In the genomic region with DNA sequence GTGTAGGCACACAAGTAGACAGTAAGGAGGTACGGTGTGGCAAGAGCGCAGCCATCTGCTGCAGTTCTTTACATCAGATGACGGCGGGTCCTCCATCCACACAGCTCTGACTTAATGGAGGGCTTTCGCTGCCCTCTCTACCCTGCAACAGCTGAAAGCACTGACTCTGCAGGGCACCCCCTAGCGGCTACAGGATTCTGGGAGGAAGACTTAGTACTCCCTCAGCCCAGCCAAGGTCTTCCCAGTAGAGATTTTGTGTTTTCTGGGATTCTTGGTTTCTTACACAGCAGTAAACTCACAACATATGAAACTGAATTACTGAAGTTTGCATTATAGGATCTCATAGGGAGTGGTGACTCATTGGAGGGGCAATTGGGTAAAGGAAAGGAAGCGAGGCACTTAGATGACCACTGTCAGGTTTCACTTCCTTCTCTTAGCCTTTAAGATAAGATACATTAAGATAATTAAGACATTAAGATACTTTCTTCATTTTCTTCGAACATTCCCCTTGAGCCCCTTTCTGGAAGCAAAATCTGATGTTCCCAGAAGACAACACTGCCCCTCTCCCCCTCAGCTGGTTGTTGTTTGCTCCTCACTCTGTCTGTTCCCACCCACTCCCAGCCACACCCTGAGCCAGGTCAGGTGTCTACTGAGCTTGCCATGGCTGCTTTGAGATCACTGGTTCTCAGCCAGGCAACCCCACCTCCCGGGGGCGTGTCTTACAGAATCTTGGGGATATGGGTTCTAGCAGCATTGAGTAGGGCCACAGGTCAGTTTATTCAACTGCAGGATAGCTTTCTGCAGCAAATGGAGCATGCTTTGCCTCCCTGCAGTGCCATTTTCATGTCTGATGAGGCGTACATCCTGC, we compare ENCODE assay signal across 8 mouse cellular contexts. TPM values are rescaled to one million over a fixed set of nuclear protein-coding genes. Genes with fewer than 3 reads are reported as not detected.
A peak's percentile ranks its signal among the peaks of the same experiment; 100 is the strongest.
DNase-seq lines count a peak whose midpoint lies in the region; ATAC-seq and TF ChIP-seq lines count a peak whose summit lies in the region.
"Had no signal": no experiment of that assay in that cellular context is flagged by ENCODE, and none has a peak within 500 bp of the region (broad histone marks: within the 10 kb centered on the region; RNA-seq: fewer than 3 reads in every experiment).

No protein-coding gene starts in this region.

- no peak for TF ChIP-seq POLR2A in CH12.LX (IDR thresholded peaks at IDR 0.05; ENCODE audit: low read depth, low read length)

- TF ChIP-seq CTCF in CH12.LX (conservative IDR thresholded peaks at IDR 0.05 in 1 of 2, IDR thresholded peaks at IDR 0.05 in 1 of 2; ENCODE audit: low read depth in 2 of 2, low read length in 2 of 2): peak; percentile 8 to 48; a peak in 2 of 4 replicates

- no peak overlapping the region for H3K4me3 ChIP-seq in intestine, embryonic 15.5 days (replicated peaks)
- H3K4me3 ChIP-seq in intestine, embryonic 16.5 days (ENCODE audit: low read length): no peak overlapping the region
- H3K4me3 ChIP-seq in CH12.LX (replicated peaks in 1 of 3; ENCODE audit: low read depth in 2 of 3, low read length in 2 of 3, poor library complexity in 1 of 3): no peak overlapping the region
- no peak overlapping the region for H3K4me3 ChIP-seq in midbrain, embryonic 10.5 days

- no peak overlapping the region for H3K27ac ChIP-seq in intestine, embryonic 15.5 days
- no peak overlapping the region for H3K27ac ChIP-seq in intestine, embryonic 16.5 days (ENCODE audit: low read length)
- H3K27ac ChIP-seq in CH12.LX (ENCODE audit: insufficient read depth, low read depth): no peak overlapping the region
- no peak overlapping the region for H3K27ac ChIP-seq in midbrain, embryonic 10.5 days (replicated peaks)

- no peaks in the 10 kb centered on the region for H3K4me1 ChIP-seq in intestine, embryonic 15.5 days (replicated peaks)
- no peaks in the 10 kb centered on the region for H3K4me1 ChIP-seq in intestine, embryonic 16.5 days (ENCODE audit: control insufficient read depth, insufficient read depth, low read length)
- H3K4me1 ChIP-seq in CH12.LX (ENCODE audit: control insufficient read depth in 1 of 2, insufficient read depth in 2 of 2): peaks cover 11 to 15% of the 10 kb centered on the region in 2 experiments
- H3K4me1 ChIP-seq in midbrain, embryonic 10.5 days: no peaks in the 10 kb centered on the region

- 76% methylated on average over 11 of the region's 11 CpGs for whole genome bisulfite sequencing in intestine, embryonic 15.5 days
- 73% methylated on average over 11 of the region's 11 CpGs for WGBS in intestine, embryonic 16.5 days
- WGBS in midbrain, embryonic 10.5 days: 74% methylated on average over 11 of the region's 11 CpGs

- H3K27me3 ChIP-seq in intestine, embryonic 15.5 days (replicated peaks): no peaks in the 10 kb centered on the region
- no peaks in the 10 kb centered on the region for H3K27me3 ChIP-seq in intestine, embryonic 16.5 days (replicated peaks; ENCODE audit: control insufficient read depth, insufficient read depth, low read length)
- H3K27me3 ChIP-seq in CH12.LX (replicated peaks): no peaks in the 10 kb centered on the region
- no peaks in the 10 kb centered on the region for H3K27me3 ChIP-seq in midbrain, embryonic 10.5 days (ENCODE audit: low read depth, poor library complexity, severe bottlenecking)

- dilution Hi-C loops in CH12.LX (cut with MboI; ENCODE audit: extremely low pct_ligation_motif_present, extremely low pct_unique_long_range_greater_than_20kb, low sequenced_read_pairs): no loop called here

- H3K9me3 ChIP-seq in intestine, embryonic 15.5 days: no peaks in the 10 kb centered on the region
- no peaks in the 10 kb centered on the region for H3K9me3 ChIP-seq in intestine, embryonic 16.5 days (ENCODE audit: control insufficient read depth, low read length)
- H3K9me3 ChIP-seq in CH12.LX (replicated peaks; ENCODE audit: low read length): no peaks in the 10 kb centered on the region
- H3K9me3 ChIP-seq in midbrain, embryonic 10.5 days (replicated peaks): no peaks in the 10 kb centered on the region

- no peaks in the 10 kb centered on the region for H3K79me2 ChIP-seq in CH12.LX (replicated peaks; ENCODE audit: control insufficient read depth, extremely low read depth, insufficient read depth, poor library complexity, severe bottlenecking)

- 0 out of 2 replicates have a peak, but pooled peaks have one; percentile 51 for ATAC-seq in intestine, embryonic 15.5 days
- ATAC-seq in intestine, embryonic 16.5 days: no peak
- ATAC-seq in activated CD4-positive, CD25-positive, alpha-beta regulatory T cell, adult 4 months: no peak
- ATAC-seq: forebrain, embryonic 14.5 days had no signal

- TF ChIP-seq RAD21 in CH12.LX (IDR thresholded peaks at IDR 0.05; ENCODE audit: low read depth, low read length): no peak; the same call in none of the 2 replicates

- no peak overlapping the region for H3K4me2 ChIP-seq in intestine, embryonic 15.5 days (replicated peaks)
- H3K4me2 ChIP-seq in intestine, embryonic 16.5 days (ENCODE audit: low read depth, low read length): no peak overlapping the region
- no peak overlapping the region for H3K4me2 ChIP-seq in CH12.LX (ENCODE audit: insufficient read depth, low read depth, poor library complexity, severe bottlenecking)

- in situ Hi-C loops in CH12.LX (cut with MboI; ENCODE audit: low pct_ligation_motif_present, low pct_unique_long_range_greater_than_20kb, low sequenced_read_pairs): no loop called here

- peak; percentile 85 for TF ChIP-seq EP300 in CH12.LX (IDR thresholded peaks at IDR 0.05; ENCODE audit: low read length)

- no peak overlapping the region for H3K9ac ChIP-seq in intestine, embryonic 15.5 days
- H3K9ac ChIP-seq in intestine, embryonic 16.5 days (ENCODE audit: low read depth, low read length): no peak overlapping the region
- no peak overlapping the region for H3K9ac ChIP-seq in CH12.LX (ENCODE audit: insufficient read depth, low read depth)

- H3K36me3 ChIP-seq in intestine, embryonic 15.5 days: no peaks in the 10 kb centered on the region
- peaks cover 9% of the 10 kb centered on the region; the same call in 1 of the 2 replicates for H3K36me3 ChIP-seq in intestine, embryonic 16.5 days (ENCODE audit: control insufficient read depth, insufficient read depth, low read length)
- peaks cover 4 to 85% of the 10 kb centered on the region in 2 experiments for H3K36me3 ChIP-seq in CH12.LX (replicated peaks in 1 of 2; ENCODE audit: control insufficient read depth in 1 of 2, insufficient read depth in 1 of 2, low read length in 1 of 2)
- peaks cover 94% of the 10 kb centered on the region for H3K36me3 ChIP-seq in midbrain, embryonic 10.5 days

- peak; percentile 54 for DNase-seq in CH12.LX (ENCODE audit: extremely low read depth)
- DNase-seq in NIH3T3 (ENCODE audit: low read depth): peak; percentile 29
- DNase-seq in lung, postnatal 14 days: peak; percentile 39
- DNase-seq in midbrain, embryonic 10.5 days (ENCODE audit: low spot score): no peak

TF ChIP-seq in CH12.LX, 34 proteins besides CTCF, POLR2A, EP300 and RAD21:
- TF ChIP-seq JUND (conservative IDR thresholded peaks at IDR 0.05; ENCODE audit: low read depth, low read length) (no peak; the same call in 1 of the 2 replicates), NELFE (IDR thresholded peaks at IDR 0.05; ENCODE audit: low read depth, low read length) (no peak), IRF4 (IDR thresholded peaks at IDR 0.05; ENCODE audit: low read depth, low read length) (peak; percentile 70), SMC3 (IDR thresholded peaks at IDR 0.05; ENCODE audit: low read depth, low read length) (peak; percentile 34), ZKSCAN1 (IDR thresholded peaks at IDR 0.05; ENCODE audit: borderline replicate concordance, low read depth, low read length) (no peak)

RNA-seq across cellular contexts. Expression of gene Trim45, which starts 10.3 kb away (rescaled TPM):
- 3.8 and 5.0 TPM in 2 replicates for polyA plus RNA-seq in intestine, embryonic 15.5 days (2015; fragmentation: Nextera tagmentation; extraction: Ambion mirVana)
- 4.3 and 4.4 TPM in 2 replicates for polyA plus RNA-seq in intestine, embryonic 16.5 days (2015; fragmentation: Nextera tagmentation; extraction: Ambion mirVana)
- total RNA-seq in CH12.LX (2012; rRNA removed) (3.4 and 4.4 TPM in 2 replicates), CH12.LX (2014; rRNA removed) (2.2 and 2.7 TPM in 2 replicates)
- 2.1 and 3.3 TPM in 2 replicates for polyA plus RNA-seq in CH12.LX (2012; ENCODE audit: insufficient read length, low read depth)
- 5.3 and 6.1 TPM in 2 replicates for polyA plus RNA-seq in midbrain, embryonic 10.5 days (2016; fragmentation: Nextera tagmentation; extraction: Ambion mirVana)
- polyA plus RNA-seq in activated CD4-positive, CD25-positive, alpha-beta regulatory T cell, adult 4 months (2017; shearing (Covaris generic)): 1 to 10 TPM in 1 of 2 experiments, under 1 TPM in 1; 0.54 to 1.3 TPM

RNA-seq across cellular contexts. Expression of gene Ttf2, which starts 37.2 kb away (rescaled TPM):
- polyA plus RNA-seq in intestine, embryonic 15.5 days (2015; fragmentation: Nextera tagmentation; extraction: Ambion mirVana): 12.6 and 13.1 TPM in 2 replicates
- 8.9 and 10.5 TPM in 2 replicates for polyA plus RNA-seq in intestine, embryonic 16.5 days (2015; fragmentation: Nextera tagmentation; extraction: Ambion mirVana)
- total RNA-seq in CH12.LX (2012; rRNA removed): 27.2 and 31.8 TPM in 2 replicates
- 29.7 and 30.3 TPM in 2 replicates for total RNA-seq in CH12.LX (2014; rRNA removed)
- 29.7 and 34.0 TPM in 2 replicates for polyA plus RNA-seq in CH12.LX (2012; ENCODE audit: insufficient read length, low read depth)
- 29.3 and 30.1 TPM in 2 replicates for polyA plus RNA-seq in midbrain, embryonic 10.5 days (2016; fragmentation: Nextera tagmentation; extraction: Ambion mirVana)
- 10 to 100 TPM; 13.0 to 14.8 TPM for polyA plus RNA-seq in activated CD4-positive, CD25-positive, alpha-beta regulatory T cell, adult 4 months (2017; shearing (Covaris generic))
